Mouse (Mus musculus) gastrocnemius, postnatal 25 days (tissue): ENCODE measurements at regions not wholly inside any gene's neighbourhood (a gene's known extent, or its start where the extent isn't known, plus 50 kb on each side); places are given as distances from the start of the nearest gene placed in this dataset.

Source experiments
- DNase-seq: peaks from one replicate; pipeline ENCODE4 v3.0.0; 2022

DNA sequence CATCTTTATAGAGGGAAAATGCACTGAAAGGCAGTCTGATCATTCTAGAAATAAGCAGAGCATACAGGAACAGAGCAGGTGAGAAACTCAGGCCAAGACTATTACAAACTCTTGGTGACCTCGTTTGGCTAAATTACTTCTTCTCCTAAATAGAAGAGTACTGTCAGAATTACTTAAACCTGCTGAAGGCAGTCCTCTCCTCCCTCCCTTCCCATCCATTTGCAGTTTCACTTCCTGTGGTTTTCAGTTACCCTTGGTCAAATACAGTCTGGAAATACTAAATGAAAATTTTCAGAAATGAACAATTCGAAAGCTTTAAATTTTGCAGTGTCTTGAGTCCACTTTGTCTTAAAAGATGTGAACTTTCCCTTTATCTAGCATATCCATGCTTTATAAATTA is 135.8 kb downstream of the Rnd3 start:
- no peak for DNase-seq

DNA sequence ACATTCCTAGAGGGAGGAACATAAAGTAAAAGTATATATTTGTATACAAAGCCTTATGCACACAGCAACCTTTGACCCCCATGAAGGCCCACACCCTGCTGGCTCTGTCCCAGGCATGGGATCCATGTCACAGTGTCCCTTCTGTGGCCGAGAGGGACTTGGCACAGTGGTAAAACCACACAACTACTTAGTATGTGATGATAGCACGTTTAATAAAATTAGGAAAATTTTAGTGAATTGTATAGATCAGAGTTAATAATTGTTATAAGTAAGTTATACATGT is 140.7 kb downstream of the Rnd3 start:
- no peak for DNase-seq

DNA sequence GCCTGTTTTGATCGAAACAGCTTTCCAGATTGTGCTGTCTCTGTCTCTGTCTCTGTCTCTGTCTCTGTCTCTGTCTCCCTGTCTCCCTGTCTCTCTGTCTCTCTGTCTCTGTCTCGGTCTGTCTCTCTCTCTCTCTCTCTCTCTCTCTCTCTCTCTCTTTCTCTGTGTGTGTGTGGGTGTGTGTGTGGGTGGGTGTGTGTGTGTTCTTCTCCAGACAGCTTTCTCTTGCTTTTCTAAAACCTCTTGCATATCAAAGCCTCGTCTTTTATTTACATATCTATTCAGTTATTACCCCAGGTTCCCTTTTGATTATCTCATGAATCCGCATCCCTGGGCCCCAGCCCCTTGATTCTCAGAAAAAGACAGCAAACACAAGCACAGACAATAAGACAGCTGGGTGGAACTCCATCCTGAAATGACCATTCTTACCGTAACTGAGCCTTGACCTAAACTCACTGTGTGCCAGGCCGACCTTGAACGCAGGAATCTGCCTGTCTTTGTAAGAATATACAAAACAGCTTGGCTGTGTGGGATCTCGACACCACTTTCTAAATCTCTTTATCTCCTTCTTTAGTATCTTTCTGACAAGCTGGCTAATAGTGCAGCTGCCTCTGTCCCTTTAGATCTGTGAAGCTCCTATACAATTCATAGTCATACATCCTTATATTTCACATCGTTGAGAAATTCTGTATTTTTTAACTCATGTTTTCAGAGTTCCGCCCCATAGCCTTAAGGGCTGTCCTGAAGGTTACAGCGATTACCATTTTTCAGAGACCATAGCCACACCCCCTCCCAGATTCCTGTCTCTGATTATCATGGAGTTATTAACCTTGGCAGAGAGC is 141.3 kb downstream of the Rnd3 start:
- no peak for DNase-seq

DNA sequence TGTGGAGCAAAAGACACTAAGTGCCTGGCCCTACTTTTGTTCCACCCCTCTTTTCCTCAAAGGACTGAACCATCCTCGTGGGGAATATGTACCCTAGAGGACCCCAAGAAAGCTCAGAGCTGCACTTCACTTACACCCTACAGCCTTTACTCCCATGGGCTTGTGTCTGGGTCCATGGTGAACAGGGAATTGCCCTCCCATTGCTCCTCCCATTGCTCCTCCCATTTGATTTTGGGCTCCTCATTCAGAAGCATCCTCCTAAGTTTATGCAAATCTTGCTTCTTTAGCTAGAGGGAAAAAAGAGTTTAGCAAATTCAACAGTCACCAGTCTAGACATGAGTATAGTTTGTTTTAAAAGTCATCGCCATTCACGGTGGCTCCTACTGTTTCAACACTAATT is 142.1 kb downstream of the Rnd3 start:
- no peak for DNase-seq

DNA sequence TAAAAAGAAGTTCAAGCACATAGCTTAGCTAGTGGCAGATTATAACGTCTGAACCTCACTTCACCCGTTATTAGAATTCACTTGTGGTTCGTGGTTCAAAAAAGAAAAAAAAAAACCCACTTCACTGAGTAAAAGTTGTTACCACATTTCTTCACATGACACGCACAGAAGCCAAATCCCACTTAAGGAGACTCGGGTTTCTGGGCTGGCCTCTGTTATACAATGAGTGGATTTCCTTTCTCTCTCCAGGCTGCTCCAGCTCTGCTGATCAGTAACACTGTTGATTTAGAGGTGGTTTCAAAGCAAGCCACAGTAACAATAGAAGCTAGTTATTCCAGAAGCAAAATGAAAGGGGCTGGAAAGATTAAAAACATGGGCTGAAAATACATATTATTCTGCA is 147.4 kb downstream of the Rnd3 start:
- no peak for DNase-seq

DNA sequence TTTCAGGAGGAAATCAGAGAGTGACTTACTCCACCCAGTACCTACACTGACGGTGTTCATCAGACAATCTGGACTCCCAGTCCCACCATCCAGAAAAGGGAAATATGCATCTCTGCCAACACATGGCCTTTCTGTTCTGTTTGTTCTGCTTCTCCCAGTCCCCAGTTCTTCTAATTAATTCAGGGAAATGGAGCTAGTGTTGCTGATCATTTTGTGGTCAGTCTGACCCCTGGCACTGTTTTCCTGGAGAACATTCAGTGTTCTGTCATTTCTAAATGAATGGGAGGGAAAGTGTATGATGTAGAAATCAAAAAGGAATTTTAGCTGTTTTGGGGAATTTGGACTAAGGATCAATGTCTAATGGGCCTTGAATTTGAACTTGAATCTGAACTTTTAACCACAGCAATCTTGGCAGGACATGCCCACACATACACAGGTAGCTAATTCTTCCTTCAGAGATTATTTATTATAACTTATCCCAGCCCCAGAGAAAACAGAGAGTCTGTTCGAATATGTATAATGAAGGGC is 165.0 kb downstream of the Rnd3 start:
- DNase-seq: no peak

DNA sequence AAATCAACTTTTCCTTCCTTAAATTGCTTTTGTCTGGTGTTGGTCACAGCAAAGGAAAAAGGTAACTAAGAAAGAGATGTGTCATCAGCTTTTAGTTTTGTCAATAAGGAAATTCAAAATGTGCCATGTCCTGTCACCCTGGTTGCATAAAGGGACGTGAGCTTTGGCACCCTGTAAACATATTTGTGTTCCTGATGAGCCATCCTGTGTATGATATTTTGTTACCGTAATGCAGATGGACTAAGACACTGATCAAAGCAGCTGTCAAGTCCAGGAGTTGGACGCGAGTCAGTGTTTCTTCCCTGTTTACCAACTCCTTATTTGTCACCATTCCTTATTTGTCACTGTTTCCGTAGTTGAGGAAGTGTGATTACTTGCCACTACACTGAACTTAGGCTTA is 166.3 kb downstream of the Rnd3 start:
- no peak for DNase-seq

DNA sequence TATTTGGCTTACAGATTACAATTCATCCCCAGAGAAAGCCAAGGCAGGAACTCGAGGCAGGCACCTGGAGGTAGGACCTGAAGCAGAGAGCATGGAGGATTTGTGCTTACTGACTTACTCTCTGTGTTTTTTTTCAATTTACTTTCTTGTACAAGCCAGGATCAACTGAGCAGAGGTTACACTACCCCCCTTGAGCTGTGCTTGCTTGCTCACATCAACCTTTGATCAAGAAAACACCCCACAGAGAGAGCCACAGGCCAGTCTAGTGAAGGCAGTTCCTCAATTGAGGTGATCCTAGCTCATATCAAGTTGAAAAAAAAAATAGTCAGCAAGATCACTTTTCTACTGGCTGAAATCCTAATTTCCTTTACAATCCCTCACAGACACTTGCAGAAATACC is 170.6 kb downstream of the Rnd3 start:
- DNase-seq: no peak

DNA sequence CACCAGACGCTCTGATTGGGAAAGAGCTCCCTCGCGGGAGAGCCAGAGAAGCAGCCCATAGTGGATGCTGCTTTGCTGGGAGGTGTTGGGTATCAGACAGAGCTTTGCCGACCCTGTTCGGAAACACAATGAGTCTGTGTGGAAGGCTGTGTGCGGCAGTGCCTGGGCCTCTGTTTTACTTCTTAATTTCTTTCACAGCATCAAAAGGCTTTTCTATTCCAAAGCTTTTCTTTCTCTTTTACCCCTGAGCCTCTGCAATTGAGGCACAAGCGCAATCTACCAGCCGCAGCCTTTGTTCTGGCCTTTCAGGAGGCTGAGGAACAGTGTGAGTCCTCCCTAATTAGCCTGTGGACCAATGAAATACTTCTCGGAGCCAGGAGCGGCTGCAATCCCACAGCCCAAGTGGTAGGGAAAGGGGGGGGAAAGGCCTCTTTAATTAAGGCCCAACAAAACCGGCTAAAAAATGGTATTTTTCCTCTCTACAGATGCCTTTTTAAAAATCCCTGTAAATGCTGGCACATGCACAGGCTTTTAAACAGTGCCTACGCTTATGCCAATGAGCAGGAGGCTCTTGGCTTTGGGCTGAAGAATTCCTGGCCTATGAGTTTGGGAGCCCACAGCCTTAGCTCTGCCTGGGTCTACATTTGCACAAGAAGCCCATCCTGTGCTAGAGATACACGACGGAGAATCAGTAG is 177.6 kb downstream of the Rnd3 start:
- DNase-seq: no peak

DNA sequence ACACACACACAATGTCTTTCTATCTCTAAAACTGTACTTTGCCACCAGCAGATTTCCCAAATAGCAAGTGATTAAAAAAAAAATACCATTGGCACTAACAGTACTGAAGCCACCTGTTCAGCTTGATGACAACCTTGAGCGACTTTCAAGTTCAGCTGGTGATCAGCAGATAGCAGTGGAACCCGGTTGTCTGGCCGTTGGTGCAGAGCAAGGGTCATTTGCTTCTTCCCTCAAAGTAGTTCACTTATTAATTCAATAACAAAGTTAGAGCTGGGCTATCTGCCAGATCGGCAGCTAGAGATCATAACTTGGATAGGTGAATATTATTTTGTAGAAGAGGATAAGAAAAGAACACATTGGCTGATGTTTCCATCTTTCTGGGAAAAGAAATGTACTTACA is 180.5 kb downstream of the Rnd3 start:
- DNase-seq: no peak

DNA sequence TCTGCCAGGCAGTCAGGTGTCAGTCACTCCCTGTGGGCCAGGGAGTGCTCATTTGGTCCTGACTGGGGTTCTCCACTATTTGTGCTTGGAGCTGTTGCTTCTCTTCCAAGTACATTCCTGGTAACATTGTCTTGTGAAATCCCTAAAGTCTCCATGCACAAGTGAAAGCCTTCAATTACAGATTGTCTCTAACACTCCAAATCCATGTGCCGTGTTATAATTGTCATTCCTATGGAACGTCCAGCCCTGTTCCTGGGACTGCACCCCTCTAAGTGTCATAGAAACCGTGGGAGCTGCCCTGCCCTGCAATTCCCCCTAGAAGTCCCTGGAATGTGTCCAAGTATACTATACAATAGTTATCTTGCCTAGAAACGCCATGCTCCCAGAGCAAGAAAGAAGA is 181.1 kb downstream of the Rnd3 start:
- no peak for DNase-seq

DNA sequence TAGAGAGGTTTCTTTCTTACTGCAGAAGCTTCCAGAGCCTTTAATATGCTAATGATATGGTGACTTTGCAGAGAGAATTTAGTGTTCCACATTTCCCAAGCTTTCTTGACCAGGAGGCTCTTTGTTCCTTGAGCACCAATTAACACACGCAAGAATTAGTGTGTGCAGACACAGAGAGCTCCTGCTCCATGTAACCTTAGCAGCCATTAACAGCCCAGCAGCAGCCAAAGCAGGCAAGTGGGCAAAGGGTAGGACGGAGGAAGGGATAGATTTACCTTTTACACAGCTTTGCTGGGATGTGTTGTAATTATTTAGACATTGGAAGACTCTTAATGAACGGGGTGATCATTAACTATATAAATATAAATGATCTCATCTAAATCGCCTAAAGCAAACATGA is 181.8 kb downstream of the Rnd3 start:
- DNase-seq: no peak

DNA sequence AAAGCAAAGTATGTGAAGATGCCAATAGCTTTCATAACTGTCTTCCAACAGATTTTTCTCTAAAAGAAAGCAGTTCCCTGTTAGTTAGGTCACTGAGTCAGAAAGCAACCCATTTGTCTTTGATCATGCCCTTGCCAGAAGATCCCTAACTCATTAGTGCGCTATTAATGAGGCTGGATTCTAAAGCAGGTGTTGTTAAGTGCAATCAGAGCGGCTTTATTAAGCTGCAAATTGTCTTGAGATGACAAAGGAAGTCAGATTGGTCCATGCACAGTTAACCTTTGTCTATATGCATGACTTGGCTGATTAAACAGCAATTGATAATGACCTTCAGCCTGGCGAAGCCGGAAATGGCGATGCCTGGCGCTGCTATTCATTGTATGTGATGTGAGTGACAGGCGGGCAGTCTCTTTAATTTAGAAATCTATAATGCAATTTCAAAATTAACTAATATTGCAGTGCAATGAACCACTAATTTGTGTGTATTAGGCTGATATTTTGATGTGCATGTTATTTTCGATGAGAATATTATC is 183.4 kb downstream of the Rnd3 start:
- no peak for DNase-seq

DNA sequence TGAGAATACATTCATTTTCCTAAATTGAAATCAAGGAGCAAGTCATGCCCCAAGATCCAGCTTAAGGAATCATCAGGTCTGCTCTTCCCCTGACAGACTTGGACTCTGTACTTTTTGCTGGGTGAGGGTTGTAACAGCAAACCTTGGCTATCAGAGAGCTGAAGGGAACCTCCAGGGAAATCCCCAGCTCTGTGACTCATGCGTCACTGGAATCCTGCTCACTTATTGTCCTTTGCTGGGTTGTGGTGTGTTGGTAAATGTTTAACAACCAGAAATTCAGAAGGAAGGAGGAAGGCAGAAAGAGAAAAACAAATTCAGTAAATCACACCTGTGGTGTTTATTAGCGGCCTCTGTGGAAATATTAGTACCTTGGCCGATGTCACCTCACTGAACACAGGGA is 184.8 kb downstream of the Rnd3 start:
- DNase-seq: no peak

DNA sequence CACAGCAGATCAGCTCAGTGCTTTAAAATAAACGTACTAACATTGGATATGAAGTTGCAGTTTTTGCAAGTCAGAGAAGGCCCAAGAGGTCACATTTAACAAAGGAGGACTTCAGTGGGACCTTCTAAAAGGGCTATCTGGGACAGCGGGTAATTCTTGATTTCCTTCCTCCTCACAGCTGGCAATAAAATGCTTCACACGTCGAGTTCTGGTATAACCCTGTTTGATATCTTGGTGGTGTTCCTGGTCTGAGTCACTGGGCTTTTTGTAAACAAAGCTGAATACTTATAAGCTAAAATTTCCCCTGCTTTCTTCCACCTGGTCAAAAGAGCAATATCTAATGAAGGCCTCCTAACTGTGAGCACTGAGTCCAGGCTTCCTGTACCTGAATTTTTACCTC is 187.9 kb downstream of the Rnd3 start:
- DNase-seq: no peak

DNA sequence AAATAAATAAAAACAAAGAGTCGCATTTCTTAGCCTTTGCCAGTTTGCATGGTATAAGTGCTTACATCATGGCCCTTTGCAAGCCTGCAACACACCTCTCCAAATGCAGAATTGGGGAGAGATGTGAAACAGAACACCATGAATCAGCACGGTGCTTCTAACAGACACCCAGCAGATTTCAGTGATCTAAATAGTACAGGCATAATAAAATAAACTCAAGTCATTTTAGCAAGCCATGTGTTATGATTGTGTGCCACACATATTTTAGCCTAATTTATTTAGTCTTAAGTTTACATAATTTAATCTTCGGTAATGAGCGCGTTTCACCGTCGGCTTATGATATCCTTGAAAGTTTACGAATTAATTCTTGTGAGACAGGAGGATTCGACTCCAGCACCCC is 189.6 kb downstream of the Rnd3 start:
- DNase-seq: no peak

DNA sequence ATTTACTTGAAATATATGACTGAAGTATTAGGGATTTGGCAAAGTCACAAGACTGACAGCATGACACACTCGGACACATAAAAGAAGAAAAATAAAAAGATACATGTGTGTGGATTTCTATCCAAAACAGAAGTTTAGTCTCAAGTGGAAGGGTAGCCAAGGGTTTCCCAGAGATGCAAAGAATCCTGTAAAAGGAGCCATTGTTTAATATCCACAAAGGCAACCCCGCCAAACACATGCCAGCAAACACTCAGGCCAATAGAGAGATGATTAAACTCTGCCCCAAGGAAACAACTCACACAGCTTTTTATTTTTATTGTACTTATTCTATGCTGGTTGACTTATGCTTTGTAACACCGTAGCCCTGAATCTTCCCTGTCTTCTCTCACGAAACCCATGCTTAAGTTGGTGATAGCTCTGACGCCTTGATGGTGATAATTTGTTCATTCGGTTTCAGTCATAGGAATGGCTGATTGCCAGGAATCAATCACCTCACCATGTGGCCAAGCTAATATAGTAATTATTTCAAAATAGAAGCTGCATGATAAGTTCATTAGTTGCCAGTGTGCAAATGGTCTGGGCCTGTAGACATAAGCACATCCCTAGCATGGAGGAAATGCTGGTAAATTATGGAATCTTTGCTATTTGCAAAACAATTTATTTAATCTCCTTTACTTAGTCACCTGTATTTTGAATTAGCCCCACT is 194.4 kb downstream of the Rnd3 start:
- DNase-seq: no peak

DNA sequence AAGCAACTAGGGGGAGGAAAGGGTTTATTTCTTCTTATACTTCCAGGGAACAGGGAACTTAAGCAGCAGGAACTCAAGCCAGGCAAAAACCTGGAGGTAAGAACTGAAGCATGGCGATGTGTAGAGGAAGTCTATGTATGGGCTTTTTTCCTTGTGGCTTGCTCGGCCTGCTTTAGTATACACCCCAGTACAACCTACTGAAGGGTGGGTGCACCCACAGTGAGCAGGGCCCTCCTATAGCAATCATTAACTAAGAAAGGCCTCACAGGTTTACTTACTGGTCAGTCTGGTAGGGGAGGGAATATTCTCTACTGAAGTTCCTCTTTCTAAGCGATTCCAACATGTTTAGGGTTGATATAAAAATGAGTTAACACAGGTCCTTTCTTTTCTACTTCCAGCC is 197.9 kb downstream of the Rnd3 start:
- DNase-seq: no peak

DNA sequence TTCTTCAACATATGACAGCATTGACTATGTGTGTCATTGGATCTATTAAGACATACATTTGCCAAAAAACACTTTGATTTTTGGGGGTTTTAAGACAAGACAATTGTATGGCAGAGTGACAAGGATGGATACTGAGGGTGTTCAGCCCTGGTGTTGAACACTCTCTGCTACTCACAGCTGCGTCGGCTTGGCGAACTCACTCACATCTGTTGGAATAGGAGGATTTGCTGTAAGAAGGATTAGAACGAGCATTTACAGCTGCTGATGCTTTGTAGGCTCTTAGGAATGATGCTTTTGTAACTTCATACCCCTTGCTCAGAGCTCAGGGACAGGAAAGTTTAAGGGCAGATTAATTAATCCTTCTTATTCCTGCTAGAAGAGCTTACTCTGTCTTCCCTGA is 199.2 kb downstream of the Rnd3 start:
- no peak for DNase-seq

DNA sequence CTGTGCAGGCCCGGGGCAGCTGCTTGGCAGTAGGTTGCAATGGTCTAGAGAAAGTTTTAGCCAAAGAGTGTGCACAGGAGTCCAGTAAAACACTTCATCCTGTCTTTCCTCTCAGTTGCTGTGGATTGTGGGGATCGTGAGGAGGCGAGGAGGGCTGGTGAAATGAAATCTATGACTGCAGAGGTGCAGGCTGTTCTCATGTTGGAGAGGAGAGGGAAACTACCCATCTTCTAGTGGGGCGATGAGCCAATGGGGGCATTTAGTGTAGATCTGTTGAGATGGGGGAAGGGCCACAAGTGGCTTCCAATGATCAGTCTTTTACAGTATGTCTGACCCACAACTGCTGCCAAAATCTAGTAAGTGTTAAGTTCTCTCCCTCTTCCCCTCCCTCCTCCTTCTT is 203.4 kb downstream of the Rnd3 start:
- DNase-seq: no peak

DNA sequence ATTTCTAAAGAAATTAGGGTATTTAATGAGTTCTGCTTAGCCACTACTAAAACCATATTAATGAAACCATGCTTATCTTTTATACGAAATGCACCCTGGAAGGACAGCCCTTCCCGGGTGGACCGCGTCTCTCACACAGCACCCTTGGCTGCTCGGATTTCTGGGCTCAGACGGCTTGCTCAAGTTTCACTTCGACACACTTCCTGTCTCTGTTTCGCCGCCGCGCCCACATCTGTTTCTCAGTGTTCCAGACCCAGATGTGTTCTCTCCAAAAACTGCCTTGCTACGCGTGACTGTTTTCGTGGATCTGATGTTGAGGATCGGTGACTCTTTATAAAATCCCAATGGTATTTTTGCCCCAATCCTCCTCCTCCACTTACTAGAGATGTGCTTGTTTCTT is 205.7 kb downstream of the Rnd3 start:
- DNase-seq: peak; percentile 58

DNA sequence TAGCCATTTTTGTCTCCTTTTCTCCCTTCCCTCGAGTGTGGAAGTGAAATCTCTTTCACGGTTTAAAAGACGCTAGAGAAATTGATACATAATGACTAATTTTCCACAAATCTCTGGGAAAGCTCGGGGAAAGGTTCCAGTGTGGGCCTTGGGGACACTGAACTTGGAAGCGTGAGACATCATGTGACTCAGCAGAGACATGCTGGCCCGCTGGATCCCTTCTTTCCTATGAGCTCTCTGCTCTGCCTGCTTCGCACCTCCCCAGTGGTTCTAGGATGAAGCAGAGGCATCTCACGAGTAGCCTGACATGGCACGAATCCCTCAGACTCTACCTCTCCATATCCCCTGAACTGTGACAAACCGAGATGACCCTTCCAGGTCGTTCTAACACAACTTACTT is 206.2 kb downstream of the Rnd3 start:
- peak; percentile 68 for DNase-seq

DNA sequence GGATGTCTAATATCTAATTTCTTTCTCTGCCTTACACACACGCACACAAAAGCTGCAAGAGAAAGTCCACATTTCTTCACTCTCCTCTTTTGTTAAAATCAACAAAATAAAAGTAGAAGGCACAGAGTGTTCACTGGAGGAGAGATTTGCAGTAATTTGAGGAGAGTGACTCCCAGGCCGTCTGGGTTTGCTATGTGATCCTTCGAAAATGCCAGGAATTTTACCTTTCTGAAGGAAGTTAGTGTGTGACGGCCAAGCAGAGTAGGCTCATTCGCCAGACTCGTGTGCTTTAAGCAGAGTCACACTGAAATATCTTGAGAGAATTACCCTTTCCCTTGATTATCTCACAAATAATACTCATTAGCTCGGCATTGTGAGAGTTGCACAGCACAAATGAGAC is 216.0 kb downstream of the Rnd3 start:
- no peak for DNase-seq
